Comparison of ENCODE assay signal across 13 mouse cellular contexts in genomic region chr16:92516139-92516538, GRCm38 (mm10). TPM values are rescaled to one million over a fixed set of nuclear protein-coding genes. Genes with fewer than 3 reads are reported as not detected.
DNase-seq lines count a peak whose midpoint lies in the region; ATAC-seq lines count a peak whose summit lies in the region.
"Had no signal": no experiment of that assay in that cellular context is flagged by ENCODE, and none has a peak within 500 bp of the region (broad histone marks: within the 10 kb centered on the region; RNA-seq: fewer than 3 reads in every experiment).

No protein-coding gene starts in this region.

- no peak overlapping the region for H3K9ac ChIP-seq in forebrain, embryonic 14.5 days (ENCODE audit: low read length)
- no peak overlapping the region for H3K9ac ChIP-seq in forebrain, embryonic 11.5 days (ENCODE audit: low read length)
- H3K9ac ChIP-seq: liver, embryonic 14.5 days; midbrain, embryonic 12.5 days; neural tube, embryonic 15.5 days had no signal

- no peak overlapping the region for H3K27ac ChIP-seq in forebrain, embryonic 14.5 days (ENCODE audit: low read depth, low read length)
- no peak overlapping the region for H3K27ac ChIP-seq in forebrain, embryonic 11.5 days (ENCODE audit: low read depth, low read length)
- H3K27ac ChIP-seq in hindbrain, embryonic 10.5 days = no peak overlapping the region
- H3K27ac ChIP-seq: gastrocnemius, adult 2 months; liver, embryonic 14.5 days; midbrain, embryonic 12.5 days; neural tube, embryonic 15.5 days had no signal

- 83% methylated on average over 9 of the region's 9 CpGs for WGBS in forebrain, embryonic 14.5 days
- 91% methylated on average over 9 of the region's 9 CpGs for WGBS in forebrain, embryonic 11.5 days
- 92% methylated on average over 9 of the region's 9 CpGs for WGBS in hindbrain, embryonic 10.5 days

- no peak for ATAC-seq in forebrain, embryonic 14.5 days
- no peak for ATAC-seq in forebrain, embryonic 11.5 days (replicated peaks; ENCODE audit: low FRiP score)

- no peaks in the 10 kb centered on the region for H3K27me3 ChIP-seq in forebrain, embryonic 14.5 days (replicated peaks; ENCODE audit: control insufficient read depth, insufficient read depth, low read length)
- H3K27me3 ChIP-seq in forebrain, embryonic 11.5 days (ENCODE audit: control insufficient read depth, insufficient read depth, low read length) = no peaks in the 10 kb centered on the region
- H3K27me3 ChIP-seq in hindbrain, embryonic 10.5 days (ENCODE audit: insufficient read depth, poor library complexity, severe bottlenecking) = 0 out of 2 replicates have a peak, but pooled peaks cover 3% of the 10 kb centered on the region
- H3K27me3 ChIP-seq: midbrain, embryonic 12.5 days had no signal

- DNase-seq in forebrain, embryonic 14.5 days (ENCODE audit: low spot score) = peak; percentile 29
- DNase-seq in forebrain, embryonic 11.5 days (ENCODE audit: low spot score) = no peak
- DNase-seq in ovary, adult 18-20 months (ENCODE audit: low spot score) = peak; percentile 84
- no peak for DNase-seq in ovary, postnatal 10 days (ENCODE audit: low spot score)
- DNase-seq in heart, adult 9 months (ENCODE audit: low spot score in 2 of 2) = peak; percentile 24 to 31
- DNase-seq in lung, postnatal 14 days = peak; percentile 61
- no peak for DNase-seq in layer of hippocampus, adult 11-12 months (ENCODE audit: low spot score)
- DNase-seq in hindbrain, embryonic 10.5 days (ENCODE audit: low spot score) = no peak
- DNase-seq: gastrocnemius, adult 2 months; spleen, adult 18-20 months had no signal

- H3K9me3 ChIP-seq in forebrain, embryonic 14.5 days (replicated peaks; ENCODE audit: control insufficient read depth, low read length) = no peaks in the 10 kb centered on the region
- no peaks in the 10 kb centered on the region for H3K9me3 ChIP-seq in forebrain, embryonic 11.5 days (ENCODE audit: control insufficient read depth, low read length)
- no peaks in the 10 kb centered on the region for H3K9me3 ChIP-seq in hindbrain, embryonic 10.5 days
- H3K9me3 ChIP-seq: midbrain, embryonic 12.5 days; neural tube, embryonic 15.5 days had no signal

- no peak overlapping the region for H3K4me2 ChIP-seq in forebrain, embryonic 14.5 days (ENCODE audit: low read length)
- no peak overlapping the region for H3K4me2 ChIP-seq in forebrain, embryonic 11.5 days (ENCODE audit: low read depth, low read length, severe bottlenecking)
- H3K4me2 ChIP-seq: midbrain, embryonic 12.5 days; neural tube, embryonic 15.5 days had no signal

- no peaks in the 10 kb centered on the region for H3K36me3 ChIP-seq in forebrain, embryonic 14.5 days (ENCODE audit: control insufficient read depth, insufficient read depth, low read length)
- no peaks in the 10 kb centered on the region for H3K36me3 ChIP-seq in forebrain, embryonic 11.5 days (ENCODE audit: control insufficient read depth, insufficient read depth, low read length)
- H3K36me3 ChIP-seq in hindbrain, embryonic 10.5 days = no peaks in the 10 kb centered on the region
- H3K36me3 ChIP-seq: midbrain, embryonic 12.5 days; neural tube, embryonic 15.5 days had no signal

- H3K4me3 ChIP-seq in forebrain, embryonic 14.5 days (ENCODE audit: low read depth, low read length) = no peak overlapping the region
- H3K4me3 ChIP-seq in forebrain, embryonic 11.5 days (ENCODE audit: low read depth, low read length) = no peak overlapping the region
- no peak overlapping the region for H3K4me3 ChIP-seq in hindbrain, embryonic 10.5 days
- H3K4me3 ChIP-seq: gastrocnemius, adult 2 months; midbrain, embryonic 12.5 days; neural tube, embryonic 15.5 days had no signal

- H3K4me1 ChIP-seq in forebrain, embryonic 14.5 days (ENCODE audit: control insufficient read depth, insufficient read depth, low read length) = 0 out of 2 replicates have a peak, but pooled peaks cover 4% of the 10 kb centered on the region
- no peaks in the 10 kb centered on the region for H3K4me1 ChIP-seq in forebrain, embryonic 11.5 days (replicated peaks; ENCODE audit: control insufficient read depth, insufficient read depth, low read length)
- H3K4me1 ChIP-seq in hindbrain, embryonic 10.5 days (replicated peaks) = peaks cover 4% of the 10 kb centered on the region; the same call in 1 of the 2 replicates
- H3K4me1 ChIP-seq: neural tube, embryonic 15.5 days had no signal

RNA-seq across cellular contexts. Expression of gene Clic6, which starts 30.6 kb away (rescaled TPM):
- polyA plus RNA-seq in forebrain, embryonic 14.5 days (2014; fragmentation: Nextera tagmentation; extraction: Ambion mirVana) = 3.0 and 4.6 TPM in 2 replicates
- 3.1 and 4.1 TPM in 2 replicates for polyA plus RNA-seq in forebrain, embryonic 11.5 days (2014; fragmentation: Nextera tagmentation; extraction: Ambion mirVana)
- 5.4 and 9.3 TPM in 2 replicates for polyA plus RNA-seq in hindbrain, embryonic 10.5 days (2016; fragmentation: Nextera tagmentation; extraction: Ambion mirVana)

RNA-seq across cellular contexts. Expression of gene Rcan1, which starts 45.5 kb away (rescaled TPM):
- 46.3 and 49.0 TPM in 2 replicates for polyA plus RNA-seq in forebrain, embryonic 14.5 days (2014; fragmentation: Nextera tagmentation; extraction: Ambion mirVana)
- 37.4 and 46.9 TPM in 2 replicates for polyA plus RNA-seq in forebrain, embryonic 11.5 days (2014; fragmentation: Nextera tagmentation; extraction: Ambion mirVana)
- 39.3 and 39.6 TPM in 2 replicates for polyA plus RNA-seq in hindbrain, embryonic 10.5 days (2016; fragmentation: Nextera tagmentation; extraction: Ambion mirVana)

Comparison
In these comparisons a context has a peak if more than half of its experiments do, and no peak if none do; other contexts are left out.
1. DNase-seq: peak in forebrain, embryonic 14.5 days (single experiment), ovary, adult 18-20 months (single experiment), heart, adult 9 months (2 of 2) and lung, postnatal 14 days (single experiment); none in forebrain, embryonic 11.5 days (single experiment), ovary, postnatal 10 days (single experiment), layer of hippocampus, adult 11-12 months (single experiment) and hindbrain, embryonic 10.5 days (single experiment).